Mouse (Mus musculus) adrenal gland, postnatal 4 days (tissue): Measurements from ENCODE around the gene Akap7. TPM values are rescaled to one million over a fixed set of nuclear protein-coding genes. Genes with fewer than 3 reads are reported as not detected.
"Not testable (repeated sequence)": the region's sequence is repeated elsewhere in the genome, so short reads cannot be mapped to it uniquely, and the experiment has no call there.

Source experiments
- DNase-seq, 2 experiments: peaks; one replicate each; pipeline ENCODE4 v3.0.0; 2021 to 2022; ENCODE audit warnings: low spot score in 2 of 2, mixed read lengths in 2 of 2
- total RNA-seq, 2 experiments: library from RNA; stranded (reverse); gene quantifications; 2 replicates each; pipeline ENCODE4 v1.2.3; 2021

Gene Akap7
- total RNA-seq, 2 experiments from 2014 or later = 87.9 to 104 TPM

DNA sequence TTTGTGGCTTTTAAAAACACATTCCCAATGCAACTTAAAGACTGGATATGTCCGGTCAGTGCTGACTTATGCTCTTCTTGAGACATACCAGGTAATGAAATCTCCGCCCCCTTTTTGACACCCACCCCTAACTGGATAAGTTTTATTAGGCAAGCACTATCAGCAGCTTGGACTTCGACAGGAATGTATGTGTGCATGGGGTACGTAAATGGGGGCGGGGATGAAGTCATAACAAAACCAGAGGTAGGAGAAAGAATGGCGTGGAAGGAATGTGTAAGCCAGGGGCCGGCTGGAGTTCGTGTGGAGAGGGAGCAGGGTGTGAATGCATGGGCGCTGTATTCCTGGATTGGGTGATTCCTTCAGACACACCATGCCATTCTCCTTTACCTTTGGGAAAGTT, 109.6 kb downstream of the Akap7 start:
- DNase-seq = no peak

DNA sequence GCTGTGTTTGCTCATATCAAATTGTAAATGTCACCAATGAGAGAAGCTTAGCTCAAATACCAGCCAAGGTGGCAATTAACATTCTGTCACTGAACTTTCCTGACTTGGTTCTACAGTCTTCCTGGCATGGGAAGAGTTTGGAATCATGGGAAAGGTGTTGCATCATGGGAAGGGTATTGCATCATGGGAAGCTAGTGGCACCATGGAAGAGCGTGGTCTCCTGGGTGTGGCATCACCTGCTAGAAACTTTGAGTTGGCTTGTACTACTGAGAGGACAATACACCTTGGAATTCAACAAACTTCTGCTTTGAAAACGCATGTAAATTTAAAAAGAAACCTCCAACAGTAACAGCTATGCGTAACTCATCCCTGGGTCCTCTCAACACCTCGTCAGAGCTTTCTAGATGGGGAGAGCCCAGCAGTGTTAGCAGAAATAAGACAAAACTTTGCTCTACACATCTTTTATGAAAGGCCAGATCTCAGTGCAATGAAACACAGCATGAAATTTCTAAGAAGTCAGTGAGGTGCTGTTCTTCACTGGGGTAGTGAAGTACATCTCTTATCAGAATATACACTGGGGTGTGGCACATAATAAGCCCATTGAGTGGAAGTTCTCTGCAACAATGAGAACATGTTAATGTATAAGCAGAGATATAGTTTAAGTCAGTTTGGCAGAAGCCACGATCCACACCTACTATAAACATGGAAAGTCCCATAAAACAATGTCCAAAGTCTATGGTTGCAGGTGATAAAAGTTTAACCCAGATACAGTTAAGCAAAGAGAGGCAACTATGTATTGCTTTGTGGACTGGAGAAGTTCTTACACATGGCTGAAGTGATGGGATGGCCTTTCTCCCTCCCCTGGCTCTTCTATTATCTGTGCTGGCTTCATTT, 115.2 kb downstream of the Akap7 start:
- DNase-seq = no peak

DNA sequence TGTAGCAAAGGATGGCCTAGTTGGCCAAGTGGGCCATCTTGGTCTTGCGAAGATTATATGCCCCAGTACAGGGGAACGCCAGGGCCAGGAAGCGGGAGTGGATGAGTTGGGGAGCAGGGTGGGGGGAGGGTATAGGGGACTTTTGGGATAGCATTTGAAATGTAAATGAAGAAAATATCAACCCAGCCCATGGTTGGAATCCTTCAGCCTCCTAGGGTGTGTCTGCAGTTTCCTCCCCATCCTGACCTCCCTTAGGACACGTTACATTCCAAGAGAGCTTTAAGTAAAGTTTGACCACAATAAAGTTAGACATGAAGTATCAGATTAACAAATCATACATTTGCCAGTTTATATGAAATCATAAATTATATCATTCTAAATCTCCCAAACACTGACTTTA, 116.5 kb downstream of the Akap7 start:
- no peak for DNase-seq

DNA sequence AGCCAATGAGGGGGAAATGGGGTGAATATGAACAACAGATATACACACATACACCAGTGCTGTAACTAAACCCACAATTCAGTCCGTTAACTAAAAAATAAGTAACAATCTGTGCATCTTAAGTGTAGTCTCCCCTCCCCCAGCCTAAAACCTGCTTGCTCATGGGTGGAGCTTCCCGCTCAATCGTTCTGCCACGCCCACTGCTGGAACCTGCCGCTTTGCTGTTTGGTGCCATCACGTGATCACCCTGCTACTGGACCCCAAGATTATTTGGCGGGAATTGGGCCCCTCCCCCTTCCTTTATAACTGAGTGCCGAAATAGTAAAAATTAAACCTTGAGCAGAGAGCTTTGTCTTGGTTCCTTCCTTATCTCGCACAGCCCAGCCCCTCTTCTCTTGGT, 121.4 kb downstream of the Akap7 start:
- not testable (repeated sequence) for DNase-seq

DNA sequence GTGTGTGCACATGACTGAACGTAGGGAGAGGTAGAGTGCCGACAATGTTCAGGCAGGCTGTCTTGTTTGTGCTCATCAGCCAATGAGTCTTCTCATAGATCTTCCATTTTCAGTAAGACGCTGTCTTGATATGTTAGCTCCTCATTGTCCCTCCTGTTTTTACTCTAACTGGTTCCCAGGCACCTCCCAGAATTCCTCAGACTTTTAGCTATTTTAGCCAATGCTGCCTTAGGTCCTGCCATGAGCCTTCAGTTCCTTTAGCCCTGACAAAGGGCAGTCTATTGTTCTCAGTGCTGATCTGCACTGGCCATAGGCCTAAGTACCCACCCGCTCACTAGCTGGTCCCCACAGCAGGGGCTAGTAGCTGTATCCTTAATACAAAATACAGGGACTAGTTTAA, 122.0 kb downstream of the Akap7 start:
- no peak for DNase-seq

DNA sequence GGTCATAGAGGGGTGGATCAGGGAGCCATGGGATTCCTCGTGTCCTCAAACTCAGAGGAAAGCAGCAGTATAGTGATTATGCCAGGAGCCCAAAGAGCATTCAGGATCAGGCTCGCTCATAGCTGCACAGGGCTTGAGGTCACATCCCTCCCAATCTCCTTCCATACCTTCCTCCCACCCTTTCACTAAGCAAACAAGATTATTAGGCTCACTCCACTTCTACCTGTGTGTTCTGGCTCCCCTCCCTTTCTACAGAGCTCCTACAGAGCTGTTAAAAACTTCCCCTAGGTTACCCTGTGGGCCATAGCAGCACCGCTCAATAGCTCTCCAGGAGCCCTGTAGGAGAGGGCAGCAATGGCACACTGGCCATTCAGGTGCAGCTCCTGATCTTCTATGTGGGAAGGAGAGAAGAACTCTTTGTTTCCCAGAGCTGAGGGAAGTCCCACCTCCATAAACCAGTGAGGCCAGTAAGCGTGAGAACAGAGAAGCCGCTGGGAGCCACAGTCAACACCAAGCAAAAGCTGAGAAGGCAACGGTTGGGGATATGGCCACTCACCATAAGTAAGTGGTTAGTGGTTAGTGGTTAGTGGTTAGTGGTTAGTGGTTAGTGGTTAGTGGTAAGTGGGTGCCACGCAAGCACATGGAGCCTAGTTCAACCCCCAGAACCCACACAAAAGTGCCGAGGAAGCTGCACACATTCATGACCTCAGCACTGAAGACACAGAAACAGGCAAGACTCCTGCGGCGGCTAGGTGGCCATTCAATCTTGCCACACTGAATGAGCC, 122.7 kb downstream of the Akap7 start:
- DNase-seq = no peak

DNA sequence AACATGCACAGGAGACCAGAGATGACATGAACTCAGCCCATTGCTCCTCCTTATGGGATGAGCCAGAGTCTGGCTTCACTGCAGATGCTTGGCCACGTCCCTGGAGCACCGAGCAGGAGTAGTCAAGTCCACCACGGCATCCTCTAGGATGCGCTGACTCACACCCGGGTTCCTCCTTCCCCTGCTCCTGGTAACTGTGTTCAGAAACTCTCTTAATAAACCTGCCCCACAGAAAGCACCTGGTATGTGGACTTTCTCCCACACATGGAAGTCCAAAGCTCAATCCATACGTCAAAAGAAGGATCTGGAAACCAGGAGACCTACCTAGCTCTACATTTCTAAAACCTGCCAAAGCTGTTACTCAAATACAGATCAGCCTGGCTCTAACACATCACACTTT, 124.4 kb downstream of the Akap7 start:
- no peak for DNase-seq

DNA sequence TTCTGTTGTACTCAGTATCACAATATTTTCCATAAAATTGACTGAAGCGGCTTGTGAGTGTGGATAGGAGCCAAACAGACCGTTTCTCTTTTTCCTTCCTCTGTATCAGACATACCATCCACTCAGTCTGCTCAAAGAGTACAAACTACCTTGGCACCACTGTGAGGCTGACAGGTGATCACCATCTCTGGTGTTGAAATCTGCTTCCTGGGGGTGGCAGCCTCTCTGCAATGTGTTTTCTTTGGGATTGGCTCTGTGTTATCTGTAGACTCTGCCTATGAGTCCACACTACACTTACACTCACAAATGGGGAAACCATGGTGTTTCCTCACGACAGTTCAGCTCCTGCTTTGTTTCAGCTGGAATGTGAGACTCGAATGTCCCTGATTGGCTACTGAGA, 128.6 kb downstream of the Akap7 start:
- DNase-seq = no peak

DNA sequence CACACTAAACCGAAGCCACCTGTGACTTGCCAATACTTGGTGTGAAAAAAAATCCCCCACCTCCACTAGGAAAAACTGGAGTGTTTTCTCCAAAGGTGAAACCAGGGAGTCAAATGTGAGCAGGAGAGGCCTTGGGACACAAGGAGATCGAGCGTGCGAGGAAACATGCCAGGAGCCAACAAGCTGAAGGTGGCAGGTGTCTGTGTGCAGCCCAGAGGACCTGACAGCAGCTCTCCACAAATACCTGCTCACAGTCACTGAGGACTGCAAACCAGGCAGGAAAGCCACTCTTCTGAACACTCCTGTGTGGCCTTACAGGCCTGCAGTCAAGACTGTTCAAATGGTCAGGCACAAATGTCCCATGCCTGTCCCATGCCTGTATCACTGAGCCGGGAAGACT, 130.4 kb downstream of the Akap7 start:
- no peak for DNase-seq

DNA sequence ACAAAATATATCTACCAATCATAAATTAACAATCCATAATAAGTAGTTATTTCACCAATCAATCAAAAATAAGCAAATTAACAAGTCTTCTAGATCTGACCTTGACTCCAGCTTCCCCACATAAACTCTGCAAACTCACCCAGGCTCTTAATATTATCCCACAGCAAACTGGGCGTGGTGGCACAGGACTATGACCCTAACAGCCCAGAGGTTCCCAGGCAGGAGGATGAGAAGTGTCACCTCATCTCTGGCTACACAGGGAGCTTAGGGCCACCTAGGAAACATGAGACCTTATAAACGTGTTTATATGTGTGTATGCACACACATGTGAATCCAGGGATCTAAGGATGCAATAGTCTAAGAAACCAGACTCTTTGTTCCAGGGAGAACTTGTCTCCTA, 132.8 kb downstream of the Akap7 start:
- no peak for DNase-seq

DNA sequence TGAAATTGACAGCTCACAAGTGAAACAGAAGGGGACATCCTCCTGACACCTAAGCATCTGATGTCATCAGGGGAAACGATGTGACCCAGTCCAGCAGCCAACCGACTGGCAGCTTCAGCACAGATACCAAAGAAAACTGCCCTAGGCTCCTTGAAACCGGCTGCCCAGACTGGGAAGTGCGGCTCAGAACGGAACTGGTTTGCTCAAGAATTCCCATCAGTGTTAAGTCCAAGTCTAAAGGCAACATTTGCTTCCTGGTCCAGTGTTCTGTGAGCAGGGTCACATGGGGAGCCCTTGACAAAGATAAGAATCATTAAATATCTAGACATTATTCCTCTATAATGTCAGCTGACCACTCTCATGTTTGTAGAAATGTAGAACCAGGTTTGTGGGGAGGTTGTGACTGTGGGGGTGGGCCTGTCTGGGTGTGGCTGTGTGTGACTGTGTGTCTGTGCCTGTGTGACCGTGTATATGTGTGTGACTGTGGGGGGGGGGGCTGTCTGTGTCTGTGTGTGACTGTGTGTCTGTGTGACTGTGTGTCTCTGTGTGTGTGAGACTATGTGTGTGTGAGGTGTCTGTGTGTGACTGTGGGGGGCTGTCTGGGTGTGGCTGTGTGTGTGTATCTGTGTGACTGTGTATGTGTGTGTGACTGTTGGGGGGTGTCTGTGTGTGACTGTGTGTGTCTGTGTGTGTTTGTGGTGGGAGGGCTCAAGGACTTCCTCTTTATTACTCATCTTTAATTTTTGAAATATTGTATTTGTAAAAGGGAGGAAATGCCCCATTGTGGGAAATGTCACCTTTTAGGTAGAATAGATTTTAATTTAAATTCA, 140.1 kb downstream of the Akap7 start:
- DNase-seq = no peak

DNA sequence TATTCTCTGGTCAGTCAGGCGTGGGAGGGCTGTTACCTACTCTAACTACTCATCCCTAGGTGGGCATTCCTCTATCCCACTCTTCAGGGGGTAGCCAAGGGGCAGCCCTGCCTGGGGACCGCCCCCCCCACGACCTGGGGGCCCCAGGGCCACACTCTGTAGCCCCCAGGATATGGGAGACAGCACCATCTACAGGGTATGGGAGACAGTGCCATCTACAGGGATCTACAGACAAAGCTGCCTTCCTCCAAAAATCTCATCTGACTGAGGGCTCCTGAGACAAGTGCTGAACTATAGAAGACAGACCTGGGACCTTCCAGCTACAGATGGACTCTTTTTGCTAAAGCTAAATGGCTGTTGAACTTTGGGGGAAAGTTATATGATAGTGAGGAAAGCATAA, 144.2 kb downstream of the Akap7 start:
- not testable (repeated sequence) for DNase-seq

DNA sequence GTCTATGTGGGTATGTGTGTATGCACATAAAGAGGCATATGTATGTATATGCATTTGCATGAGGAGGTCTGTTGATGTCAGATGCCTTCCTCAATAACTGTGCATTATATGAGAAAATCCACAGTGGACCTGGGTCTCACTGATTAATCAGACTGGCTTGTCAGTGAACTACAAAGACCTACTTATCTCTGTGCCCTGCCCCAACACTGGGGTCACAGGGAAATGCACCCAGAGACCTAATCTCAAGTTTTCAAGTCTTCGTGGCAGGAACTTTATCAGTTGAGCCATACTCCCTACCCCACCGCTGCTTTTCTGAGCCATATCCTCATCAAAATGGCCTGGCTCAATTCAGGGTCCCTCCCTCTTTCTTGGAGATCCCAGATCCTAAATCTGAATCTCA, 146.0 kb downstream of the Akap7 start:
- no peak for DNase-seq

DNA sequence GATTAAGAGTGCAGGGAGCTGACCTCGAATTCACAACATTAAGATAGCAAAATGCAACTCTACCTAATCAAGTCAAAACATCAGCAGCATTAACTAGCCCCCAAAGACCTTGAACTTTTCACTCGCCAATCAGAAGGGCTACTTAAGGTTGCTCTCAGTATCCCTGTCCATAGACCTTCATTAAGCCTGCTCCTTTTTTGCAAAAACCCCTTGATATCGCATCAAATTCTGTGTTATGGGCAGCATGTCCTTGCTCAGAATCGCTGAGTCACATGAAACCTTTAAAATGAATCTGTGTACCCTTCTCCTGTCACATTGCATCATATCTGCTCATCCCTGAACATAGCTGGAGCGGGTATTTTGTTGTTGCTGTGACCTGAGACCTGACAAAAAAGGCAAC, 149.0 kb downstream of the Akap7 start:
- DNase-seq = no peak

DNA sequence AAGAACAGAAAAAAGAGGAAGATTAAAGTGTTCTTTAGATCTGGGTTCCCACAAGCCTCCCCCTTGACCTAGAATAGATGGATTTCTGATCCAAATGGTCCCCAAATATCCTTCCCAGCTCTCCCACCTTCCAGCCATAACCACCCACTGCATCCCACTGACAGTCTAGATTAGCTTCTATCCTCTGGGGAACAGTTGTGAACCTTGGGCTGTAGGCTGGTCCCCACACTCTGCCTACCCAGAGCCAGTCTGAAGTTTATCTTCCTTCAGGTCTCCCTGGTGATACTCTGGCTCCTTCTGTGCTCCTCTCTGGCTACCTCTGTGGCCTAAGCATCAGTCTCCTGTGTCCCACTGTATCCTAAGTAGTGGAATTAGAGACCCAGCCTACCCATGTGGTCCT, 150.3 kb downstream of the Akap7 start:
- no peak for DNase-seq

DNA sequence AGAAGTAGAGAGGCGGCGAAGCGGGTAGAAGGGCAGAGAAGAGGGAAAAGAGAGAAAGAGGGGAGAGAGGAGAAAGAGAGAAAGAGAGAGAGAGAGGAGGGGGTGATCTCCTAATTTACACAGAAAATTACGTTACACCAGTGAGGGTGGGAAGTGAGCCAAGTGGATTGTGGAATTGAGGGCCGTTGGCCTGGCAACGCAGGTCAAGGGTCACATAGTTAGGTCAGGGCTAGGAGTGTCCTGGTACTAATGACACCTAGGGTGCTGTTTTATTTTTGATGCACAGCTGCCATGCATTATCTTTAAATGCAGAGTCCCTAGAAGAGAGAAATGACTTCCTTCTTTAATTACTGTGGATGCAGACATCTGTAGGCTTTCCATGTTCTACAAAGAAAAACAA, 153.4 kb downstream of the Akap7 start:
- DNase-seq = no peak

DNA sequence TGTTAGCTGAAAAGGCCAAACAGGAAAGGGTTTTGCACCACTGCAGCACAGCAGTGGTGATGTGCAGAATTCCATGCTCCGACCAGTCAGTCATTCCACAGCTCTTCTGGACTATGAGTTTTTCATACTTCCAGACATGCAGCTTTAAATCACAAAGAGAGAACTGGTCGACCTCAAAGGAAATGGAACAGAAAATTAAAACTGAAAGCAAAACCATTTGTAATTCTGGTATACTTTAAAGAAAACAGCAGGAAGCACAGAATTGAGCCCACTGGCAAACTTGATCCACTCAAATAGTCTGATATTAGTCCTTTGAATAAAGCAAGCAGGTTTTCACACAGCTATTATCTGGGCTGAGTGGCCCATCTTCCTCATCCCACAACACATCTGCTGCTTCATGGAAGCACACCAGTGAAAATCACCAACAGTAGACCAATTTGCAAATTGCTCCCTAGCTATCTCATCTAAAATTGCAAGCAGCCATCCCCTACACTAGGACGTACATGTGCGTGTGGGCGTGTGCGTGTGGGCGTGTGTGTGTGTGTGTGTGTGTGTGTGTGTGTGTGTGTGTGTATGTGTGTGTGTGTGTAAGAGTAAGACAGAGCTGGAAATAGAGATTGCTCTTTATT, 156.4 kb downstream of the Akap7 start:
- DNase-seq = no peak

DNA sequence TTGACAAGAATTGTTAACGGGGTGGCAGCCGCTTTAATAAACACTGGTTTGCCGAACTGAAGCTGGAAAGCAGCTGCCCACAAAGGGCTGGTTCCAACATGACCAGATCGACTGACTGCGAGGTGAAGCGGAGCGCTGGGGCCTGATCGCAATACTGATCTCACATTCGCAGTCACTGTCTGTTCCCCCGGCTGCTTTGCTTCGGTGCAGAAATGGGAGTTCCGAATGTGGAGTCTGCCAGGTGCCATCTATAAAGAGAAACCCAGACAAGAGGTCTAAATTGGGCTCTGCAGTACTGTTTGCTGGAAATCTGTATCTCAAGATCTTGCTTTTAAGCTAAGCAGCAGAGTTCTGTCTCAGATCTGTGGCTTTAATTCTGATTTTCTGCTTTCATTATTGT, 161.8 kb downstream of the Akap7 start:
- no peak for DNase-seq

DNA sequence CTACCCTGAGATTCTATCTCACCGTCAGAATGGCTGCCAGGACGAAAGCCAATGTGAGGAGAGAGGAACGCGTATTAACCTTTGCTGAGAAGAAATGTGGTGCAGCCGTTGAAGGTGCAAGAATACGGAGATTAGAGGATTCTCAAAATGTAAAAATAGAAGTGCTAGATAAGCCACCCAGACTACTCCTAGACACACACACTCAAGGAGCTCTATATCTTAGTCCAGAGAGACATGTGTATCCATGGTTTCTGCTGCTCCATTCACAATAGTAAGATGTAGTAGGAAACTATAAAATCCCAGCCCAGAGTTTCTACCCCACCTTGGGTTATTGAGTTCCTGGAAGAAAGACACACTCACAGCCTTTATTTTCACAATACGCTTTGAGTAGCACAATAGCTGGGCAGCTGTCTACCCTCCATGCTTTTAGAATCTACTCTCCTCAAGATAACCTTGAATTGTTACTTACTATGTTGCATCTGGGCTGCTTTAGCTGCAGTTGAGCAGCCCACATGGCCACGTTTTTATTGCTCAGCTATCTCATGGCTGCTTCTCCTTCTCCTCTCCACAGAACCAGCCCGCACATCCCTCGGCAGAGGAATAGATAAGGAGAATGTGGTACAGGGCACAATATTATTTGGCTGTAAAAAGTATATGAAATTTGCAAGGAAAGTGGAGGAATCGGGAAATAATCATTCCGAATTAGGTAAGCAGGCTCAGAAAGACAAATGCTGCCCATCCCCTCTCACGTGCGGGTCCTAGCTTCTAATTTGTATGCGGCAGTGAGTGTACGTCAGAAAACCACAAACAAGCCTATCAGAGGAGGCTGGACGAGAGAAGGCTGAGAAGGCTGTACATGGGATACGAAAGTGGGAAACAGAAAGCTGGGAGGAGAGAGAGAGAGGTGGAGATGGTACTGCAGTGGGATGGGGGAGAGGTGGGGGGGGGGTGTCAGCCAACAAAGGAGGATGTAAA, 162.6 kb downstream of the Akap7 start:
- DNase-seq = no peak

DNA sequence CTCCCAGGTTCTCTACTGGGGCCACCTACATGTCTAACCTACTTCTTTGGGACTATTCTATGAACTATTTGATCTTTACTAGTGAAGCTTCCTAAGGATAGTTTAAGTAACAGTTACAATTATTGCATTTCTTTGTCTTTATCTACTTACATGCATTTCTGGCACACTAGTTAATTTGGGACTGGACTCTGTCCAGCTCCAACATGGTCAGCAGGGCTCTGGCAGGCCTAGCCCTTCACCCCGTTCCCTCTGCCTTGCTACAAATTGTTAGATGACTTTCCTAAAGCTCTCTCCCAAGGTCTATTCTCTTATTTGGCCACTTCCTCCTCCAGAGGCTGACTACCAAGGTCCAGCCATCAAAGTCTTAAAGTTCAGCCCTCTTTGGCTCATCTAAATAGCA, 165.9 kb downstream of the Akap7 start:
- DNase-seq = no peak
